13 mouse cellular contexts compared by ENCODE assay signal in genomic region chr17:27432145-27432650, GRCm38 (mm10).
DNase-seq lines count a peak whose midpoint lies in the region; ATAC-seq lines count a peak whose summit lies in the region.
"Had no signal": no experiment of that assay in that cellular context is flagged by ENCODE, and none has a peak within 500 bp of the region (broad histone marks: within the 10 kb centered on the region; RNA-seq: fewer than 3 reads in every experiment).

No protein-coding gene starts in this region.

- peak overlapping the region; percentile 30; the same call in 1 of the 2 replicates for H3K27ac ChIP-seq in midbrain, embryonic 11.5 days (ENCODE audit: low read depth, low read length)

- no peak overlapping the region for H3K4me3 ChIP-seq in midbrain, embryonic 11.5 days (ENCODE audit: low read depth, low read length)

- intact Hi-C loops in heart, postnatal 14 days (cut with DNase I): no loop called here

- no peak overlapping the region for H3K4me2 ChIP-seq in midbrain, embryonic 11.5 days

- WGBS in midbrain, embryonic 11.5 days: 46% methylated on average over 9 of the region's 9 CpGs

- H3K9me3 ChIP-seq in midbrain, embryonic 11.5 days (ENCODE audit: control insufficient read depth, low read length): peaks cover 9% of the 10 kb centered on the region

- peak; percentile 39 for ATAC-seq in midbrain, embryonic 11.5 days (ENCODE audit: low FRiP score)

- no peak overlapping the region for H3K9ac ChIP-seq in midbrain, embryonic 11.5 days (ENCODE audit: low read length)

- no peaks in the 10 kb centered on the region for H3K36me3 ChIP-seq in midbrain, embryonic 11.5 days (ENCODE audit: control insufficient read depth, insufficient read depth, low read length)

- no peaks in the 10 kb centered on the region for H3K27me3 ChIP-seq in midbrain, embryonic 11.5 days (ENCODE audit: control insufficient read depth, insufficient read depth, low read length)

- H3K4me1 ChIP-seq in midbrain, embryonic 11.5 days (ENCODE audit: control insufficient read depth, insufficient read depth, low read length): peaks cover 23% of the 10 kb centered on the region

- DNase-seq in cerebellum, adult 9-10 months: peak; percentile 24
- DNase-seq in cerebellum, postnatal 4 days (ENCODE audit: low spot score in 2 of 2): no peak
- DNase-seq in embryo, embryonic 11 days: peak; percentile 31
- no peak for DNase-seq in midbrain, embryonic 11.5 days (ENCODE audit: low spot score, missing footprints)
- DNase-seq in retina, postnatal 7 days (ENCODE audit: low read depth, low spot score): peak; percentile 30
- DNase-seq in spleen, adult 18-20 months: no peak
- no peak for DNase-seq in heart, postnatal 14 days
- DNase-seq in urinary bladder, postnatal 4 days (ENCODE audit: low spot score in 2 of 2): no peak
- DNase-seq: adrenal gland, postnatal 36 days; heart, adult 11 months; heart, postnatal 10 days; kidney, adult 18-20 months; lung, postnatal 10 days had no signal

Comparison
In these comparisons a context has a peak if more than half of its experiments do, and no peak if none do; other contexts are left out.
1. DNase-seq: peak in cerebellum, adult 9-10 months (single experiment), embryo, embryonic 11 days (single experiment) and retina, postnatal 7 days (single experiment); none in cerebellum, postnatal 4 days (0 of 2), midbrain, embryonic 11.5 days (single experiment), spleen, adult 18-20 months (0 of 2), heart, postnatal 14 days (0 of 2) and urinary bladder, postnatal 4 days (0 of 2).